Mouse (Mus musculus) limb, embryonic 11.5 days (tissue): Measurements from ENCODE around the gene Gabrd. TPM values are rescaled to one million over a fixed set of nuclear protein-coding genes. Genes with fewer than 3 reads are reported as not detected.

ENCODE experiments used
- ATAC-seq: fragments of 200-750 bp; cut with Nextera tagmentation; 2 replicates; pipeline ENCODE4 v1.8.0; 2017; ENCODE audit warnings: low read depth; ENCODE audit not compliant: insufficient number of reproducible peaks, low FRiP score, low TSS enrichment
- DNase-seq: peaks from one replicate; pipeline ENCODE4 v3.0.0-alpha.2; 2015; ENCODE audit warnings: low spot score
- H3K27ac ChIP-seq: fragments of 300-500 bp; sonication (generic); replicated peaks from 2 replicates; pipeline ENCODE4 v1.5.1; 2014; ENCODE audit warnings: low read depth, mild to moderate bottlenecking, low read length
- H3K27me3 ChIP-seq: fragments of 300-500 bp; sonication (generic); 2 replicates; pipeline ENCODE4 v1.6.1; 2014; ENCODE audit warnings: mild to moderate bottlenecking, low read length, mixed read lengths; ENCODE audit not compliant: control insufficient read depth, insufficient read depth
- H3K36me3 ChIP-seq: fragments of 300-500 bp; sonication (generic); 2 replicates; pipeline ENCODE4 v1.6.1; 2014; ENCODE audit warnings: mild to moderate bottlenecking, low read length, moderate library complexity, mixed read lengths; ENCODE audit not compliant: control insufficient read depth, insufficient read depth
- H3K4me1 ChIP-seq: fragments of 300-500 bp; sonication (generic); 2 replicates; pipeline ENCODE4 v1.6.1; 2014; ENCODE audit warnings: low read length, mixed read lengths; ENCODE audit not compliant: control insufficient read depth, insufficient read depth
- H3K4me2 ChIP-seq: fragments of 300-500 bp; sonication (generic); 2 replicates; pipeline ENCODE4 v1.6.1; 2014; ENCODE audit warnings: low read depth, mild to moderate bottlenecking, moderate library complexity; ENCODE audit not compliant: severe bottlenecking
- H3K4me3 ChIP-seq: fragments of 300-500 bp; sonication (generic); 2 replicates; pipeline ENCODE4 v1.5.1; 2014; ENCODE audit warnings: low read depth, low read length
- H3K9ac ChIP-seq: fragments of 300-500 bp; sonication (generic); 2 replicates; pipeline ENCODE4 v1.6.1; 2014; ENCODE audit warnings: mild to moderate bottlenecking, low read length
- H3K9me3 ChIP-seq: fragments of 300-500 bp; sonication (generic); 2 replicates; pipeline ENCODE4 v1.6.1; 2016; ENCODE audit warnings: low read length; ENCODE audit not compliant: control insufficient read depth
- WGBS: fragments of 180-500 bp; shearing (Covaris S2); extraction: QIAGEN DNeasy Blood & Tissue Kit; methylation state at CpG from one replicate; pipeline ENCODE4 v1.1.7; 2014; 5-methylcytosine and 5-hydroxymethylcytosine counted together
- polyA plus RNA-seq: library from polyadenylated mRNA; unstranded; fragments of >200 nt; fragmentation: Nextera tagmentation; extraction: Ambion mirVana; gene quantifications from 2 replicates; pipeline ENCODE4 v1.2.1, GENCODE M21; 2014

Gene Gabrd
- 0.08 TPM in 1 of 2 replicates, not detected in the other for polyA plus RNA-seq

GRCm38 (mm10) chr4:155397511-155398221, at the start of gene Gabrd:
TSS of gene Gabrd (minus strand) at chr4:155398112.
- peaks cover 21% of the 10 kb centered on the region for H3K27me3 ChIP-seq
- peaks cover 4% of the 10 kb centered on the region for H3K4me1 ChIP-seq
- no peak within 1 kb of the TSS for H3K9ac ChIP-seq
- peak within 1 kb of the TSS; percentile 28 for H3K4me3 ChIP-seq
- H3K4me2 ChIP-seq, result peak within 1 kb of the TSS; percentile 60
- no peaks in the 10 kb centered on the region for H3K36me3 ChIP-seq
- ATAC-seq, result no peak
- peak; percentile 84 for DNase-seq
- no peaks in the 10 kb centered on the region for H3K9me3 ChIP-seq
- H3K27ac ChIP-seq, result no peak within 1 kb of the TSS
- under 1% methylated on average over 53 of the region's 57 CpGs for WGBS

GRCm38 (mm10) chr4:155442808-155443207, 44.9 kb upstream of the Gabrd start:
- H3K4me2 ChIP-seq, result no peak overlapping the region
- WGBS, result 71% methylated on average over 3 of the region's 3 CpGs
- no peaks in the 10 kb centered on the region for H3K9me3 ChIP-seq
- no peak overlapping the region for H3K9ac ChIP-seq
- H3K27ac ChIP-seq, result no peak overlapping the region
- DNase-seq, result no peak
- no peaks in the 10 kb centered on the region for H3K27me3 ChIP-seq
- no peaks in the 10 kb centered on the region for H3K36me3 ChIP-seq
- no peak for ATAC-seq
- no peaks in the 10 kb centered on the region for H3K4me1 ChIP-seq
- H3K4me3 ChIP-seq, result no peak overlapping the region

DNA sequence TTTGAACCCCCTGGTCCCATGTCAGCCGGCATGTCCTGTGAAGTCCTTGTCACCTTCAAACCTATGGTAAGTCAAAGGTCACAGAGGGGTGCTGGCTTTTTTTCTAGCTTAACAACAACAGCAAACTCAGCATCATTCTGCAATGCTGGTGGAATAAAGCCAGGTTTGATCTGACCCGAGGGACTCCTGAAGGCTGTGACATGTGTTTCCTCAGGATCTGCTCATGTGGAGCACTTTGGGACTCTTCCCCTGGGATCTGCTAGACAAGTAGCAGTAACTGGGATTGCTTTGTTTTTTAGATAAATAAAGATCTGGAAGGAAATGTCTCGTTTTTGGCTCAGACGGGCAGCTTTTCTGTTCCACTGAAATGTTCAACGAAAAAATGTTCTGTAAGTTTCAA, 36.1 kb upstream of the Gabrd start:
- H3K4me1 ChIP-seq, result no peaks in the 10 kb centered on the region
- ATAC-seq (no peak), DNase-seq (no peak)
- H3K4me2 ChIP-seq, result no peak overlapping the region
- no peak overlapping the region for H3K27ac ChIP-seq
- WGBS, result 80% methylated on average over 5 of the region's 5 CpGs
- H3K27me3 ChIP-seq, result no peaks in the 10 kb centered on the region
- H3K36me3 ChIP-seq, result no peaks in the 10 kb centered on the region
- H3K4me3 ChIP-seq, result no peak overlapping the region
- no peak overlapping the region for H3K9ac ChIP-seq
- H3K9me3 ChIP-seq, result no peaks in the 10 kb centered on the region

GRCm38 (mm10) chr4:155432358-155432757, 34.4 kb upstream of the Gabrd start:
- Histone ChIP-seq H3K36me3 (no peaks in the 10 kb centered on the region), H3K27me3 (no peaks in the 10 kb centered on the region), H3K27ac (no peak overlapping the region), H3K4me1 (no peaks in the 10 kb centered on the region), H3K9me3 (no peaks in the 10 kb centered on the region), H3K4me2 (no peak overlapping the region), H3K9ac (no peak overlapping the region), H3K4me3 (no peak overlapping the region)
- WGBS, result 91% methylated on average over 6 of the region's 6 CpGs
- ATAC-seq (no peak), DNase-seq (no peak)

DNA sequence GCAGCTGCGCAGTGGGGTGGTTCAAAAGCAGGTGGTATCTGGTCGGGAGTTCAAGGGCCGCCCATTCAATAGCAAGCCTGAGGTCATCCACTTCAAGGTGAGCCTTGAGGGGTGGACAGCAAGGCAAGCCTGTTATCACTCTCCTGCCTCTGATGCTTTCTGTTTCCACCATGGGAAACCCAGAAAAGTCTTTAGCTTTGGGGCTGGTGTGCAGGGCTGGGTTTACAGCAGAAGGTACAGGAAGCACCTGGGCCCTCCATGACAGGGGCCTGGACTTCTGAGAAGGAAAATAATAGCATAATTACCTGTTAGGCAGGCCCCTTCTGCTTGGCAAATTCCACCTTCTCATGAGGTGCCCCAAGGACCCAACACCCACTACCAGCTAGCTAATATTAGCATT, 31.3 kb upstream of the Gabrd start:
- H3K27ac ChIP-seq, result no peak overlapping the region
- H3K36me3 ChIP-seq, result no peaks in the 10 kb centered on the region
- no peak overlapping the region for H3K9ac ChIP-seq
- no peaks in the 10 kb centered on the region for H3K27me3 ChIP-seq
- DNase-seq (no peak), ATAC-seq (no peak)
- no peak overlapping the region for H3K4me3 ChIP-seq
- H3K4me2 ChIP-seq, result no peak overlapping the region
- H3K9me3 ChIP-seq, result no peaks in the 10 kb centered on the region
- 87% methylated on average over 3 of the region's 3 CpGs for WGBS
- H3K4me1 ChIP-seq, result no peaks in the 10 kb centered on the region

DNA sequence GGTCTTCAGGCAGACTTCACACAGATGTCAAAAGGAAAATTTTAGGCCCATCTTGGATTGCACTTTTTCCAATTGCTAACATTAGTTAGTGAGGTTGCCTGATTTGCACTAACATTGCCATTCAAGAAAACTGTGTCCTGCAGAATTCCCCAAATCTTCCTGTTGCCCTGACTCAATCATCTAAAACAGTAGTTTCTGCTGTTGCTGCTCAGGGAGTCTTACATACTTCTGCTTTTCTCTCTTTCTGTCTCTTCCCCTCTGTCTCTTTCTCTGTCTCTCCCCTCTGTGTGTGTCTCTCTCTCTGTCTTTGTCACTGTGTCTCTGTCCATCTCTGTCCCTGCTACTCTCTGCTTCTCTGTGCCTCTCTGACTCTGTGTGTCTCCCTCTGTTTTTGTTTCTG, 30.5 kb upstream of the Gabrd start:
- H3K36me3 ChIP-seq, result no peaks in the 10 kb centered on the region
- no peaks in the 10 kb centered on the region for H3K4me1 ChIP-seq
- ATAC-seq, result no peak
- H3K4me3 ChIP-seq, result no peak overlapping the region
- H3K9me3 ChIP-seq, result no peaks in the 10 kb centered on the region
- no peak overlapping the region for H3K27ac ChIP-seq
- no peak overlapping the region for H3K9ac ChIP-seq
- no peak for DNase-seq
- H3K27me3 ChIP-seq, result no peaks in the 10 kb centered on the region
- H3K4me2 ChIP-seq, result no peak overlapping the region

GRCm38 (mm10) chr4:155426272-155426671, 28.4 kb upstream of the Gabrd start:
- no peak for DNase-seq
- H3K27me3 ChIP-seq, result no peaks in the 10 kb centered on the region
- H3K9me3 ChIP-seq, result no peaks in the 10 kb centered on the region
- no peak overlapping the region for H3K27ac ChIP-seq
- 82% methylated on average over 6 of the region's 6 CpGs for WGBS
- no peaks in the 10 kb centered on the region for H3K4me1 ChIP-seq
- no peak overlapping the region for H3K4me3 ChIP-seq
- ATAC-seq, result no peak
- no peak overlapping the region for H3K9ac ChIP-seq
- H3K4me2 ChIP-seq, result no peak overlapping the region
- no peaks in the 10 kb centered on the region for H3K36me3 ChIP-seq

- H3K9me3 ChIP-seq, result no peaks in the 10 kb centered on the region
- no peak overlapping the region for H3K27ac ChIP-seq
- no peaks in the 10 kb centered on the region for H3K4me1 ChIP-seq
- no peak overlapping the region for H3K4me3 ChIP-seq
- DNase-seq (no peak), ATAC-seq (no peak)
- H3K9ac ChIP-seq, result no peak overlapping the region
- H3K36me3 ChIP-seq, result no peaks in the 10 kb centered on the region
- H3K4me2 ChIP-seq, result no peak overlapping the region
- WGBS, result 87% methylated on average over 5 of the region's 5 CpGs
- no peaks in the 10 kb centered on the region for H3K27me3 ChIP-seq
Observed at GRCm38 (mm10) chr4:155423988-155424387, 26.1 kb upstream of the Gabrd start.
